Mouse (Mus musculus) limb, embryonic 15.5 days (tissue): Measurements from ENCODE around the gene Spns3. TPM values are rescaled to one million over a fixed set of nuclear protein-coding genes. Genes with fewer than 3 reads are reported as not detected.

ENCODE experiments used
- ATAC-seq: fragments of 200-750 bp; cut with Nextera tagmentation; 2 replicates; pipeline ENCODE4 v1.8.0; 2017; ENCODE audit warnings: low read depth, moderate TSS enrichment; ENCODE audit not compliant: insufficient number of reproducible peaks, low FRiP score, low TSS enrichment
- H3K27ac ChIP-seq: fragments of 300-500 bp; sonication (generic); 2 replicates; pipeline ENCODE4 v1.5.1; 2015; ENCODE audit warnings: moderate library complexity, mild to moderate bottlenecking, inconsistent platforms
- H3K27me3 ChIP-seq: fragments of 300-500 bp; sonication (generic); 2 replicates; pipeline ENCODE4 v1.6.1; 2015; ENCODE audit warnings: inconsistent platforms
- H3K36me3 ChIP-seq: fragments of 300-500 bp; sonication (generic); 2 replicates; pipeline ENCODE4 v1.6.1; 2015; ENCODE audit warnings: inconsistent platforms
- H3K4me1 ChIP-seq: fragments of 300-500 bp; sonication (generic); 2 replicates; pipeline ENCODE4 v1.6.1; 2015; ENCODE audit warnings: inconsistent platforms
- H3K4me2 ChIP-seq: fragments of 300-500 bp; sonication (generic); 2 replicates; pipeline ENCODE4 v1.6.1; 2015; ENCODE audit warnings: mild to moderate bottlenecking, inconsistent platforms
- H3K4me3 ChIP-seq: fragments of 300-500 bp; sonication (generic); 2 replicates; pipeline ENCODE4 v1.5.1; 2015; ENCODE audit warnings: mild to moderate bottlenecking, inconsistent platforms
- H3K9ac ChIP-seq: fragments of 300-500 bp; sonication (generic); 2 replicates; pipeline ENCODE4 v1.6.1; 2015; ENCODE audit warnings: inconsistent platforms
- H3K9me3 ChIP-seq: fragments of 300-500 bp; sonication (generic); 2 replicates; pipeline ENCODE4 v1.6.1; 2016; ENCODE audit warnings: inconsistent platforms
- WGBS: fragments of 180-500 bp; shearing (Covaris S2); methylation state at CpG from one replicate; pipeline ENCODE4 v1.1.7; 2015; 5-methylcytosine and 5-hydroxymethylcytosine counted together
- polyA plus RNA-seq: library from polyadenylated mRNA; unstranded; fragments of >200 nt; fragmentation: Nextera tagmentation; extraction: Ambion mirVana; gene quantifications from 2 replicates; pipeline ENCODE4 v1.2.1, GENCODE M21; 2015

Spns3 gene
- 0.88 and 0.97 TPM in 2 replicates for polyA plus RNA-seq

GRCm38 (mm10) chr11:72550134-72550988, at the start of gene Spns3:
Spns3 (minus strand) TSS chr11:72550506.
- Histone ChIP-seq H3K9me3 (no peaks in the 10 kb centered on the region), H3K4me3 (no peak within 1 kb of the TSS), H3K36me3 (no peaks in the 10 kb centered on the region), H3K4me2 (no peak within 1 kb of the TSS), H3K27ac (no peak within 1 kb of the TSS), H3K4me1 (no peaks in the 10 kb centered on the region), H3K27me3 (no peaks in the 10 kb centered on the region), H3K9ac (no peak within 1 kb of the TSS)
- ATAC-seq: no peak
- WGBS: 51% methylated on average over 8 of the region's 8 CpGs

GRCm38 (mm10) chr11:72597780-72598179, 47.5 kb upstream of the Spns3 start:
- H3K9me3 ChIP-seq: no peaks in the 10 kb centered on the region
- no peaks in the 10 kb centered on the region for H3K4me1 ChIP-seq
- no peaks in the 10 kb centered on the region for H3K27me3 ChIP-seq
- no peak for ATAC-seq
- no peak overlapping the region for H3K4me3 ChIP-seq
- H3K36me3 ChIP-seq: no peaks in the 10 kb centered on the region
- H3K27ac ChIP-seq: no peak overlapping the region
- whole genome bisulfite sequencing: 89% methylated on average over 4 of the region's 4 CpGs
- no peak overlapping the region for H3K4me2 ChIP-seq
- no peak overlapping the region for H3K9ac ChIP-seq

GRCm38 (mm10) chr11:72595010-72595737, 44.9 kb upstream of the Spns3 start:
- Histone ChIP-seq H3K27me3 (no peaks in the 10 kb centered on the region), H3K4me3 (no peak overlapping the region), H3K9ac (no peak overlapping the region), H3K4me1 (no peaks in the 10 kb centered on the region), H3K9me3 (no peaks in the 10 kb centered on the region), H3K4me2 (no peak overlapping the region), H3K27ac (no peak overlapping the region), H3K36me3 (no peaks in the 10 kb centered on the region)
- ATAC-seq: no peak
- WGBS: 67% methylated on average over 2 of the region's 2 CpGs

GRCm38 (mm10) chr11:72587537-72588233, 37.4 kb upstream of the Spns3 start:
- Histone ChIP-seq H3K36me3 (no peaks in the 10 kb centered on the region), H3K4me2 (no peak overlapping the region), H3K9me3 (no peaks in the 10 kb centered on the region), H3K27ac (no peak overlapping the region), H3K4me3 (no peak overlapping the region), H3K27me3 (no peaks in the 10 kb centered on the region), H3K9ac (no peak overlapping the region), H3K4me1 (no peaks in the 10 kb centered on the region)
- ATAC-seq: no peak
- WGBS: 62% methylated on average over 7 of the region's 7 CpGs

GRCm38 (mm10) chr11:72586570-72586969, 36.3 kb upstream of the Spns3 start:
- no peak for ATAC-seq
- H3K36me3 ChIP-seq: no peaks in the 10 kb centered on the region
- no peak overlapping the region for H3K4me3 ChIP-seq
- H3K9ac ChIP-seq: no peak overlapping the region
- H3K4me2 ChIP-seq: no peak overlapping the region
- no peak overlapping the region for H3K27ac ChIP-seq
- WGBS: 77% methylated on average over 3 of the region's 3 CpGs
- no peaks in the 10 kb centered on the region for H3K9me3 ChIP-seq
- no peaks in the 10 kb centered on the region for H3K27me3 ChIP-seq
- H3K4me1 ChIP-seq: peaks cover 3% of the 10 kb centered on the region; the same call in 1 of the 2 replicates

- WGBS: 87% methylated on average over 2 of the region's 2 CpGs
- H3K9ac ChIP-seq: no peak overlapping the region
Observed at GRCm38 (mm10) chr11:72583092-72583491, 32.8 kb upstream of the Spns3 start.

GRCm38 (mm10) chr11:72582448-72582705, 32.1 kb upstream of the Spns3 start:
- 57% methylated on average over 3 of the region's 3 CpGs for WGBS
- Histone ChIP-seq H3K9ac (no peak overlapping the region), H3K27me3 (peaks cover 5% of the 10 kb centered on the region; the same call in 1 of the 2 replicates), H3K4me2 (no peak overlapping the region), H3K4me3 (no peak overlapping the region), H3K9me3 (no peaks in the 10 kb centered on the region), H3K36me3 (no peaks in the 10 kb centered on the region), H3K4me1 (peaks cover 3% of the 10 kb centered on the region; the same call in 1 of the 2 replicates), H3K27ac (no peak overlapping the region)
- ATAC-seq: no peak

More at GRCm38 (mm10) chr11:72583092-72583491, 32.8 kb upstream of the Spns3 start:
- ATAC-seq: no peak
- Histone ChIP-seq H3K36me3 (no peaks in the 10 kb centered on the region), H3K4me2 (no peak overlapping the region), H3K27me3 (no peaks in the 10 kb centered on the region), H3K4me1 (peaks cover 3% of the 10 kb centered on the region; the same call in 1 of the 2 replicates), H3K9me3 (no peaks in the 10 kb centered on the region), H3K4me3 (no peak overlapping the region), H3K27ac (no peak overlapping the region)

- Histone ChIP-seq H3K4me2 (no peak overlapping the region), H3K27me3 (peaks cover 6% of the 10 kb centered on the region; the same call in 1 of the 2 replicates), H3K4me1 (peaks cover 6% of the 10 kb centered on the region), H3K9ac (no peak overlapping the region), H3K36me3 (no peaks in the 10 kb centered on the region), H3K27ac (no peak overlapping the region), H3K4me3 (no peak overlapping the region), H3K9me3 (no peaks in the 10 kb centered on the region)
- 60% methylated on average over 8 of the region's 8 CpGs for WGBS
- no peak for ATAC-seq
Observed at GRCm38 (mm10) chr11:72581609-72582447, 31.5 kb upstream of the Spns3 start.

GRCm38 (mm10) chr11:72578471-72578870, 28.2 kb upstream of the Spns3 start:
- no peaks in the 10 kb centered on the region for H3K9me3 ChIP-seq
- no peak overlapping the region for H3K4me3 ChIP-seq
- no peaks in the 10 kb centered on the region for H3K36me3 ChIP-seq
- H3K9ac ChIP-seq: no peak overlapping the region
- H3K27me3 ChIP-seq: peaks cover 14% of the 10 kb centered on the region; the same call in 1 of the 2 replicates
- peak overlapping the region; percentile 27; the same call in 1 of the 2 replicates for H3K27ac ChIP-seq
- 56% methylated on average over 4 of the region's 4 CpGs for WGBS
- no peak overlapping the region for H3K4me2 ChIP-seq
- ATAC-seq: no peak
- peaks cover 14% of the 10 kb centered on the region for H3K4me1 ChIP-seq

GRCm38 (mm10) chr11:72576466-72577351, 26.4 kb upstream of the Spns3 start:
- WGBS: 4% methylated on average over 24 of the region's 24 CpGs

More at GRCm38 (mm10) chr11:72576466-72577351, 26.4 kb upstream of the Spns3 start:
- H3K4me3 ChIP-seq: peak overlapping the region; percentile 30
- no peaks in the 10 kb centered on the region for H3K9me3 ChIP-seq
- H3K9ac ChIP-seq: no peak overlapping the region
- H3K36me3 ChIP-seq: no peaks in the 10 kb centered on the region
- H3K27me3 ChIP-seq: peaks cover 14% of the 10 kb centered on the region; the same call in 1 of the 2 replicates
- peaks cover 11% of the 10 kb centered on the region; the same call in 1 of the 2 replicates for H3K4me1 ChIP-seq
- peak overlapping the region; percentile 48 for H3K4me2 ChIP-seq
- H3K27ac ChIP-seq: no peak overlapping the region; the same call in 1 of the 2 replicates
- no peak for ATAC-seq
